Mouse (Mus musculus) brown adipose tissue, adult 24 weeks (tissue): ENCODE measurements around the gene Eif1. TPM values are rescaled to one million over a fixed set of nuclear protein-coding genes. Genes with fewer than 3 reads are reported as not detected.
"Not testable (repeated sequence)": the region's sequence is repeated elsewhere in the genome, so short reads cannot be mapped to it uniquely, and the experiment has no call there.

ENCODE experiments used
- H3K27ac ChIP-seq: fragments of 200-500 bp; replicated peaks from 2 replicates; pipeline ENCODE4 v1.5.1; 2012; ENCODE audit warnings: low read depth, mild to moderate bottlenecking, low read length
- H3K4me1 ChIP-seq: fragments of 200-500 bp; 2 replicates; pipeline ENCODE4 v1.6.1; 2012; ENCODE audit warnings: low read length, mixed read lengths; ENCODE audit not compliant: control insufficient read depth, insufficient read depth, insufficient read length
- H3K4me3 ChIP-seq: fragments of 200-500 bp; 2 replicates; pipeline ENCODE4 v1.5.1; 2012; ENCODE audit warnings: low read depth, mild to moderate bottlenecking, low read length, moderate library complexity; ENCODE audit not compliant: insufficient read depth
- polyA plus RNA-seq: library from polyadenylated mRNA; stranded (reverse); fragments of >200 nt; gene quantifications from 2 replicates; pipeline ENCODE4 v1.2.4, GENCODE M21; 2012; ENCODE audit not compliant: missing spikeins, insufficient read depth, insufficient read length

The Eif1 gene
- polyA plus RNA-seq, 1 experiment: 1,185 TPM

- Histone ChIP-seq H3K27ac (no peak overlapping the region), H3K4me3 (no peak overlapping the region), H3K4me1 (no peaks in the 10 kb centered on the region)
Measured at GRCm38 (mm10) chr11:100322591-100323258, 3.0 kb downstream of the Eif1 start.

- Histone ChIP-seq H3K27ac (no peak overlapping the region), H3K4me1 (no peaks in the 10 kb centered on the region), H3K4me3 (no peak overlapping the region)
Measured at GRCm38 (mm10) chr11:100323578-100323977, 3.9 kb downstream of the Eif1 start.

- H3K4me3 ChIP-seq: no peak overlapping the region
- H3K27ac ChIP-seq: no peak overlapping the region
- no peaks in the 10 kb centered on the region for H3K4me1 ChIP-seq
Measured at GRCm38 (mm10) chr11:100325062-100325629, 5.5 kb downstream of the Eif1 start.

GRCm38 (mm10) chr11:100327316-100327715 lies 7.6 kb downstream of the Eif1 start:
- Histone ChIP-seq H3K27ac (no peak overlapping the region), H3K4me3 (no peak overlapping the region), H3K4me1 (no peaks in the 10 kb centered on the region)

- H3K27ac ChIP-seq: no peak overlapping the region
- H3K4me3 ChIP-seq: no peak overlapping the region
- H3K4me1 ChIP-seq: no peaks in the 10 kb centered on the region
Measured at GRCm38 (mm10) chr11:100327761-100328160, 8.1 kb downstream of the Eif1 start.

- H3K27ac ChIP-seq: no peak overlapping the region
- no peak overlapping the region for H3K4me3 ChIP-seq
- no peaks in the 10 kb centered on the region for H3K4me1 ChIP-seq
Measured at GRCm38 (mm10) chr11:100330235-100330634, 10.6 kb downstream of the Eif1 start.

GRCm38 (mm10) chr11:100330816-100331375 lies 11.2 kb downstream of the Eif1 start:
- H3K4me3 ChIP-seq, H3K27ac ChIP-seq, H3K4me1 ChIP-seq: not testable (repeated sequence)

- Histone ChIP-seq H3K27ac (no peak overlapping the region), H3K4me1 (no peaks in the 10 kb centered on the region), H3K4me3 (no peak overlapping the region)
Measured at GRCm38 (mm10) chr11:100332766-100333515, 13.3 kb downstream of the Eif1 start.

- Histone ChIP-seq H3K27ac (no peak within 1 kb of the TSS), H3K4me1 (no peaks in the 10 kb centered on the region), H3K4me3 (no peak within 1 kb of the TSS)
Measured at GRCm38 (mm10) chr11:100333944-100334457, 14.3 kb downstream of the Eif1 start, which contains the start of gene Gast. Gast (plus strand) TSS chr11:100334407.

GRCm38 (mm10) chr11:100335731-100336130 lies 16.0 kb downstream of the Eif1 start:
- Histone ChIP-seq H3K4me3 (no peak overlapping the region), H3K27ac (no peak overlapping the region), H3K4me1 (no peaks in the 10 kb centered on the region)

GRCm38 (mm10) chr11:100344269-100344668 lies 24.6 kb downstream of the Eif1 start:
- no peaks in the 10 kb centered on the region for H3K4me1 ChIP-seq
- no peak overlapping the region for H3K4me3 ChIP-seq
- H3K27ac ChIP-seq: no peak overlapping the region

- no peak overlapping the region for H3K27ac ChIP-seq
- H3K4me3 ChIP-seq: no peak overlapping the region
- H3K4me1 ChIP-seq: no peaks in the 10 kb centered on the region
Measured at GRCm38 (mm10) chr11:100352076-100352857, 32.6 kb downstream of the Eif1 start.

GRCm38 (mm10) chr11:100355151-100355951 lies 35.7 kb downstream of the Eif1 start:
- Histone ChIP-seq H3K27ac (no peak overlapping the region), H3K4me1 (no peaks in the 10 kb centered on the region), H3K4me3 (peak overlapping the region; percentile 77)
